Mouse (Mus musculus) megakaryocyte, embryonic 14.5 days (primary cell): ENCODE results near the gene Il6ra.

Experiments used
- FLI1 ChIP-seq: IDR thresholded peaks from 2 replicates; pipeline ENCODE4 v1.6.1; 2012; ENCODE audit warnings: low read length, inconsistent platforms, mixed read lengths
- GATA1 ChIP-seq: IDR thresholded peaks from 3 replicates; pipeline ENCODE4 v1.6.1; 2012; ENCODE audit warnings: mixed read lengths, low read length, inconsistent platforms, borderline replicate concordance

DNA sequence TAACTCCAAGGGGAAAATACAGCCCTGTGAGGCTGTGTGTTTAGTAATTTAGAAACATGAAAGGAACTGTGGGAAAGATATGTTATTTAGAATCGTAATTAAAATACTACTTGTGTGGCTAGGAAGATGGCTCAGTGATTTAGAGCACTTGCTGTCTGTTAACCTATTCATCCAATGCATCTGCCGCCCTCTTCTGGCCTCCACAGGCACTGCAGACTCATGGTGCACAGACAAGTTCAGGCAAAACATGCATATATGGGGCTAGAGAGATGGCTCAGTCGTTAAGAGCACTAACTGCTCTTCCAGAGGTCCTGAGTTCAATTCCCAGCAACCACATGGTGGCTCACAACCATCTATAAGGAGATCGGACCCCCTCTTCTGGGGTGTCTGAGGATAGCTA lies 70.7 kb downstream of the Il6ra start:
- TF ChIP-seq GATA1 (no peak), FLI1 (no peak)
